Mouse (Mus musculus) spleen, postnatal 10 days (tissue): ENCODE measurements around the gene Aldh3a1.
A peak's percentile ranks its signal among the peaks of the same experiment; 100 is the strongest.

ENCODE experiments used
- DNase-seq, 2 experiments: peaks; one replicate each; pipeline ENCODE4 v3.0.0; 2021 to 2022; ENCODE audit warnings: low spot score in 2 of 2

Aldh3a1 gene

DNA sequence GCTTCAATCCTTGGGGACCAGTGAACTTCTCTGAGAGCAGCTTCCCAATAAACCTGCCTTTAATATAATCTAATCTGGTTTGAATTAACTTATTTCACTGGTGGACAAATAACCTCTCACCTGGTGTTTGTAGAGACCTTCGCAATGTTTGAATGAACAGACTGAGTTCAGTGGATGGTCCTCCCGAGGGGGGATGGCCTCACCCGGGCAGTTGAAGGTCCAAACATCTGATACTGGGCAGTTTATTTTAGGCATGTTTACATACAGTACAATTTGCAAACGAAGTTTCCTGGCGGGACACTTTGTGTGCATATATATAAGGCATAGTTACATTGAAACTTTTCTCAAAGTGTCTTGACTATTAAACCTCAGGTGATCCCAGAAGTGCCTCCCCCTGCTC is 26.8 kb downstream of the Aldh3a1 start:
- DNase-seq = no peak

DNA sequence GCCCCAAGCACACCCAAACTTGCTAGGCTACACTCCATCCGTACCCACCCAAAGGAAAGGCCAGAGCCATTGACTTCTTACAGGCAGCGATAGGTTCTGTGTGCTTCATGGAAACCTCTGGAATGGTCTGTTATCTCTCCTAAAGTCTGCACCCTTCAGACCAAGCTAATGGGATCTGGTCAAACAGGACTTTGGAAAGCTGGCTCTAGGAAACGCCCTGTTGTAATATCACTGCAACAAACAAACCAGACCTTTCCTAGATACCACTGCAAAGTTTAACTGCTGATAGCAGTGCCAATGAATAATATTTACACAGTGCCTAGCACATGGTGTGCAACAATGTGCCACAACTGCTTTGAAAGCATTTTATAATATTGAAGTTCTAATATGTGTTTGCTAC is 28.7 kb downstream of the Aldh3a1 start:
- DNase-seq = no peak

DNA sequence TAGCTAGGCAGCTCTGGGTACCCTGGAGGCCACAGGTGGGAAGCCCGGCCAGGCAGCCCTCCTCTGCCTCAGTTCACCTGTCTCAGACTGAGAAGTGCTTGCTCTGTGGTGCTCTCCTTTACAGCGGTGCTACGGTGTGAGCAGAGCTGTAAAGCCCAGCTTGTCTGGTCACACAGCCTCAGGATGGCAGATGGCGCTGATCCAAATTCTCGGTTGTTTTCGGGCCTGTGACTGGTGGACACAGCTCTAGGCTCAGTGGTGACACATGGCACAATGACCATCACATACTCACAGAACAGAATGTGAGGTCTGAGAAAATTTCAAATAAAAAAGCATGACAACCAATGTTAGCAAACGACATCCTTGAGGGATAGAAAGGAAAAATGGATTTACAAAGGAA is 37.1 kb downstream of the Aldh3a1 start:
- DNase-seq = no peak

DNA sequence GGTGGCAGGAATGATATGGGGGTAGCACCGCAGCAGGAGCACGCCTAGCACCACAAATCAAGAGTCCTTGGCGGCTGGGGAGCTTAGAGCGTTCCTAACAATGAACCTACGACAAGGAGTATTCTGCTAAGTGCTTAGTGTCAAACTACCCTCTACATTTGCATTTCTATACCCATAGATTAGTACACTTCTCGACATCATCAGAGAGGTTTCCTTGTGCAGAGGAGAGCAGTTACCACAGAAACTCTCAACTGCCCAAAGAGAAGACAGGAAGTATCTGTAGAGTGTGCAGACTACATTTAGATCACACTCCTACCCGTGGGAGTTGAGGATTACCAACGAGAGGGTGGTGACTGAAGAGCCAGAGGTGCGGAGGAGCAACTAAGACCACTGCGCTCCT is 44.4 kb downstream of the Aldh3a1 start:
- no peak for DNase-seq

DNA sequence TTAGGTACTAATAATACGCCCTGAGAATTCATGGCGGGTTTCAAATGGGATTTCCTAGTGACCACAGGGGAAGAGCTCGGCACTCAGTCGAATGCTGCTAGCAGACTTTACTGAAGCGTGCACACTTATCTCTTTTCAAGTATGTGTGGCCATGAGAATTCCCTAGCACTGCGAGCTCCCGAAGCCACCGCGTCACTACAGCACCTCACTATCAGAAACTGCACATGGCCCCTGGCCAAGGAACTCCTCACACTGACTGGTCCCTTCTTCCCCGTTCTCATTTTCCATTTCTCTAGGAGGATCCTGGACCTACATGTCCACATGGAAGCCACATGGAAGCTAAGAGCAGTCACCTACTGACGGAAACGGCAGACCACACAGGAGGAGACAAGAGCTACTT is 45.5 kb downstream of the Aldh3a1 start:
- DNase-seq = no peak

DNA sequence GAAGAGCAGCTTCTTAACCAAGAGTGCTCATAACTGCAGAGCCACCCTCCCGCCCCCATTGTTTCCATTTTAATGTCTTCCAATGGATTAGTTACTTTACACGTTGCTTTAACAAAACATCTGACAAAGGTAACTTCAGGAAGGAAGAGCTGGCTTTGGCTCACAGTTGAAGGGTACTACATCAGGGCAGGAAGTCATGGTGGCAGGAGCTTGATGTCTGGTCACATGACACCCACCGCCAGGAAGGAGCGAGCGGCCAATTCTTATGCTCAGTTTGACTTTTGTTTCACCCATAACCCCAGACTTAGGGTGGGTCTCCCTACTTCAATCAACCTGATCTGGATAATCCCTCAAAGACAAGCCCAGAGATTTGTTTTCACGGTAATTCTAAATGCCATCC is 51.8 kb downstream of the Aldh3a1 start:
- DNase-seq = no peak

DNA sequence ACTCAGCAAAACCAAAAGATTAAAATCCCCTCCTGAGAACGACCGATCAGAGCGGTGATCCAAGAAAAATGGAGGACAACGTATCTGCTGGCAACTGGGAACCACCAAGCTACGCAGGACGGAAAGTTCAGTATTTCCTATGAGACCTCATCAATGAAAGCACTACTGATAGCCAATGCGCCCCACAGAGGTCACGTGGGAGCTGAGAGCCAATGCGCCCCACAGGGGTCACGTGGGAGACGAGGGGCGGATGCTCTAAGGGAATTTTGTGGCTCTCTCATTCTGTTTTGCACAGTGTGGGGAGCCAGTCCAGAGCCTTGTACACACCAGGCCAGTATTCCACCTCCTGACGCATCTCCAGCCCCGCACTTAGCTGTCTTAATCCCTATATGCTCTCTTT is 55.2 kb downstream of the Aldh3a1 start:
- no peak for DNase-seq

DNA sequence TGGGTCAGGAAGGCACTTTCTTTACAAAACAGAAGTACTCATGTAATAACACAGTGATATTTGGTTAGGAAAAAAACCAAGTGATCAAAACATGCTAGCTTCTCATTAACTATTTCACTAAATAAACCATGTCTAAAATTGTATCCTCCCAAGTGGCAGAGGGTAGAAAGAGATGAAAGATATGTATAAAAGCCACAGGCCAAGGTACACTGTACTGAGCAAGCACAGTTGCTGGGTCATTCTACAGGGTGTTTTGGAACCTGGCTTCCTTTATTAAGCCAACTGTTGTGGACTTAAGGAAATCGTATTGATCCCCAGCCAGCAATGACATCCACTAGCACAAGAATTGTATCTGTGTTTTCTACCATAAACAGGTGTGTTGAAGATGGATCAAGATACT is 56.5 kb downstream of the Aldh3a1 start:
- no peak for DNase-seq

DNA sequence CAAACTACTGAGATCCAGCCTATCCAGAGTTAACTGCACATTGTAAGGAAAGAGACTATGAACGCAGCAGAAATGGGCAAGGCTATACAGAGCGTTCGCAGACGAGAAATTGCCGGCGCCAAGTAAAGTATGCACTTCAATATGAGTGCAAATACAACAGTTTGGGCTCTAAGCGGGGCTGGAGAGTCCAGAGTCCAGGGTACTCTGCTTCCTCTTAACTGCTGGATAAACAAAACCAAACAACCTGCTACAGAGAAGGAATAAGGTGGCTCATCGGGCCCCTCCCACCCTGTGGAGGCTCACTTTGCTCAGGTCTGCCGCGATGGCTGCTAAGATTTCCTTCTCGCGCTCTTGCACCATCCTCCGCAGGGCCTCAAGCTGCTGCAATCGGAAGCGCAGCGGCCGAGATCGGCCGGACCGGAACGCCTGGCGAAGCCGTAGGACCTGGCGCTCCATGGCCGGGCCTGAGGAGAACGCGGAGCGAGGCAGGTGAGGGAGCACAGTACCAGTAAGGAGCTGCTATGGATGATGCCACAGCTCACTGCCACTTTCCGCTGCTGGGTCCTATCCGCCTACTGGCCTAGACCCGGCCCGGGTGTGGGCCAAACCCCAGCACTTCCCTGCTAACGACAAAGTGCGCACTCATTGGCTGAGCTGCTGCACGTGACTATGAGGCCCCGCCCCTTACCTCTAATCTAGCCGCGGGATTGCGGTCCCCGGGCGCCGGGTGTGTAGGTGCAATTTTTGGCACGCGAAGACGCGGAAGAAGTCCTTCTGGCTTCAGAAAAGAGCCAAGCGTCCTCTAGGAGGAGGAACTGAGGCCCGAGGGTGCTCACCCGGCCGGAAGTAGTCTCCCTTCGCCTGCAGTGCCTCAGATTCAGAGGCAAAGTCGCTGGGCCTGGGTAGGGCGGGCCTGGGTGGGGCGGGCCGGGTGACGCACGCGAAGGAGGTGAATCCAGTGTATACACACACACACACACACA is 59.5 kb downstream of the Aldh3a1 start, which contains the start of gene Aldh3a2:
TSS of gene Aldh3a2 (minus strand) at position 914 of the 983 bp plus-strand sequence.
- peak; percentile 96 to 98 for DNase-seq
